Mouse (Mus musculus) erythroblast, embryonic 14.5 days (primary cell): ENCODE data around the gene Mamdc4.

Source experiments
- GATA1 ChIP-seq: IDR thresholded peaks from 2 replicates; pipeline ENCODE4 v1.6.1; 2012; ENCODE audit warnings: low read length, inconsistent platforms, mixed read lengths
- TAL1 ChIP-seq: IDR thresholded peaks from 3 replicates; pipeline ENCODE4 v1.6.1; 2012; ENCODE audit warnings: low read length, inconsistent platforms, mixed read lengths

DNA sequence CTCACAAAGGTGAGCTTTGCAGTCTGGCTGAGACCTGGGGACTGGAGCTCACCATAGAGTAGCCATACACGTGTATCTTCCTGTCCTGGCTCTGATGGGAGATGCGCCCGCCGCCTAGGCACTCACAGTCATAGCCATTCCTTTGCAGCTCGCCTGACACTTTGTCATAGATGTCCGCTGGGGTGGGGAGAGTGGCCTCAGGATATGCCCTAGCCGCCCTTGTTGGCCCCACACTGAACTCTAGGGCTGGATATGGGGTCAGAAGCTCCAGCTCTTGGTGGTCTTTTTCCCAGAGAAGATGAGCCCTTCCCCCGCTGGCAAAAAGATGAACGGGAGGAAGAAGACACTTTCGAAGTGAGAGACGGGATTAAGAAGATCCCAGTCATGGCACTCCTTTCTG lies 509 bp downstream of the Mamdc4 start:
- TF ChIP-seq GATA1 (no peak), TAL1 (no peak)
